ENCODE assay signal across 21 mouse cellular contexts in the genomic region with DNA sequence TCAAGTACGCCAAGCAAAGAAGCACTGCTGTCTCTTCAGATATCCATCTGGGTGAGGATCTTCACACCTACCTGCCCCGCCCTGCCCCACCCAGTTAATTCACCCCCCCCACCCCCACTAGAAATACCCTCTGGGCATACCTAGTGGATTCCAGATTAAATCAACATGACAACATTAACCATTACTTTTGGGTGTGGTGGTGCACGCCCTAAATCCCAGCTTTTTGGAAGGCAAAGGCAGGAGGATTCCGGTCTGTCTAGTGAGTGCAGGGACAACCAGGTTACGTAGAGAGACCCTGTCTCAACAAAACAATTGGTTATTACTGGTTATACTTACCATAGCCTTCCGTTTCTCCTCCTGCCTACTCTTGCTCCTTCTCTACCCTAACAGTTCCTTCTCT. TPM values are rescaled to one million over a fixed set of nuclear protein-coding genes. Genes with fewer than 3 reads are reported as not detected.
"Had no signal": no experiment of that assay in that cellular context is flagged by ENCODE, and none has a peak within 500 bp of the region (broad histone marks: within the 10 kb centered on the region; RNA-seq: fewer than 3 reads in every experiment).

No protein-coding gene starts in this region.

- H3K27me3 ChIP-seq: lung, embryonic 15.5 days; megakaryocyte, embryonic 14.5 days; midbrain, embryonic 13.5 days; midbrain, embryonic 15.5 days; neural tube, embryonic 12.5 days; stomach, embryonic 15.5 days had no signal

- H3K9ac ChIP-seq: liver, postnatal 0 days; lung, embryonic 15.5 days; midbrain, embryonic 13.5 days; midbrain, embryonic 15.5 days; neural tube, embryonic 12.5 days; stomach, embryonic 15.5 days had no signal

- DNase-seq: liver, postnatal 0 days; lung, adult 2 months; lung, postnatal 14 days; lung, postnatal 36 days; right cerebral cortex, postnatal 14 days; thymus, adult 2 months; thymus, postnatal 14 days; thymus, postnatal 36 days had no signal

- H3K4me3 ChIP-seq: lung, embryonic 15.5 days; megakaryocyte, embryonic 14.5 days; midbrain, embryonic 13.5 days; midbrain, embryonic 15.5 days; neural tube, embryonic 12.5 days; stomach, embryonic 15.5 days had no signal

- H3K9me3 ChIP-seq: lung, embryonic 15.5 days; midbrain, embryonic 13.5 days; midbrain, embryonic 15.5 days; neural tube, embryonic 12.5 days; stomach, embryonic 15.5 days had no signal

- H3K4me1 ChIP-seq: lung, embryonic 15.5 days; megakaryocyte, embryonic 14.5 days; midbrain, embryonic 13.5 days; midbrain, embryonic 15.5 days; neural tube, embryonic 12.5 days; stomach, embryonic 15.5 days had no signal

- H3K27ac ChIP-seq: lung, embryonic 15.5 days; macrophage; midbrain, embryonic 13.5 days; midbrain, embryonic 15.5 days; neural tube, embryonic 12.5 days; stomach, embryonic 15.5 days; stomach, postnatal 0 days had no signal

- H3K36me3 ChIP-seq: lung, embryonic 15.5 days; midbrain, embryonic 13.5 days; midbrain, embryonic 15.5 days; neural tube, embryonic 12.5 days; stomach, embryonic 15.5 days had no signal

- ATAC-seq: liver, postnatal 0 days; lung, postnatal 0 days; midbrain, embryonic 13.5 days; midbrain, embryonic 15.5 days had no signal

RNA-seq across cellular contexts. Expression of a gene that starts 12.7 kb away (rescaled TPM):
- polyA plus RNA-seq: midbrain, embryonic 11.5 days; midbrain, embryonic 13.5 days; midbrain, embryonic 15.5 days; midbrain, postnatal 0 days; neural tube, embryonic 12.5 days; neural tube, embryonic 14.5 days; testis, adult 2 months had no signal
